Mouse (Mus musculus): ENCODE measurements around the gene D430041D05Rik.

DNA sequence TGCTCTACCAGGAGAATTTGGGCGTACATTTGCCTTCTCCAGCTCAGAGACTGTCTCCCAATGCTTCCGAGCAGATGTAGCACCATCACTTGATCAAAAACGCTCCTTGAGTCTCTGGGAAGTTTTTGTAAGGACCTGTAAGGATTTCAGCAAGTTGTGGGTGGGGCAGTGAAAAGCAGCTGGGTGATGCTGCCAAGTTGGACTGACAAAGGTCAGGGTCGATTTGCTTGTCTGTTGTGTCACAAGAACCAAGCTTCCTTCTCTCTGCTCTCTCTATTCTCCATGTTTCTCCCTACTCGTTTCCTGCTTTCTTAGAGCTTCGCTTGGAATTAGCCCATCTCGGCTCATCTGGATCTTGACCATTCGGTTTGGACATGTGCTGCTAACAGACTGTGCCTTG, 268.7 kb downstream of the D430041D05Rik start:
- no peak for TF ChIP-seq POLR2A (IDR thresholded peaks at IDR 0.05; ENCODE audit: borderline replicate concordance, extremely low read depth, low read depth, low read length)
- TF ChIP-seq CTCF (IDR thresholded peaks at IDR 0.05; ENCODE audit: insufficient read depth, low read length): no peak

Measured in lung, adult 2 months (tissue).